Mouse (Mus musculus) cerebral cortex, adult 2 months (tissue): Measurements from ENCODE around the gene Slc25a34.

Experiments
- WGBS: fragments of 180-500 bp; shearing (Covaris S2); methylation state at CpG from one replicate; pipeline ENCODE4 v1.1.7; 2018; 5-methylcytosine and 5-hydroxymethylcytosine counted together

Slc25a34 gene

DNA sequence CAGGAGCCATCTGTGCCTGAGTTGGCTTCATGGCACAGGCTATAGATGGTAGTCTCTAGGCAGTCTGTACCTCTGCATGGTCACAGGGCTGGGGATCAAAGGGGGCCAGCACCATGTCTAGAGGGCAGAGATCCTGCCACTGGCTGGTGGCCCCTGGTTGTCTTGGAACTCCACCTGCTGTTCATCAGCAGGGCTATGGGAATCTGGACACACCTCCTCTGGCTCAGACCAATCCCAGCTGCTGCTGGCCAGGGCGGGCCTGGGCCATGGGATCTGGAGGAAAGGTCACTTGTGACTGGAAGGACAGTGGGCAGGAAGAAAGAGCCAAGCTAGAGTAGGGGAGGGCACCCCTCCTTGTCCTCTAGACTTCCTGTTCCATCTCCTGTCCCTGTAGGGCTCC, at the start of gene Slc25a34:
Slc25a34 (minus strand) TSS at position 156 of the 400 bp plus-strand sequence.
- 47% methylated on average over 1 of the region's 1 CpGs for WGBS

DNA sequence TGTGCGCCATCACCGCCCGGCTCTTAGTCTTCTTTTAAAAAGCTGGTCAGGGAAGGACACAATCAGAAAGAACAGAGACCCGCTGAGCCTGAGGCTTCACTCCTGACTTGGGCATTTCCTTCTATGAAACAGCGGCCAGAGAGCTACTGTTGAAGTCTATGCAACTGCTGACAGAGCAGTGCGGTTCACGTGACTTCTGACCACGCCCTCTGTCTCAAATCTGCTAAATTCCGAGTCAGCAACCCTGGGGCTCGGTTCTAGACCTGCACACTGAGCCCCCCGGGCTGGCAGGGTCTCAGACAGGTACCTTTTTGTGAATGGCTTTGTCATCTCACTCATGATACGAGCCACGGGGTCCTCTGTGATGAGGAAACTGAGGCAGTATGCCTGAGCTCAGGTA, 48.7 kb upstream of the Slc25a34 start:
- 83% methylated on average over 13 of the region's 13 CpGs for WGBS

DNA sequence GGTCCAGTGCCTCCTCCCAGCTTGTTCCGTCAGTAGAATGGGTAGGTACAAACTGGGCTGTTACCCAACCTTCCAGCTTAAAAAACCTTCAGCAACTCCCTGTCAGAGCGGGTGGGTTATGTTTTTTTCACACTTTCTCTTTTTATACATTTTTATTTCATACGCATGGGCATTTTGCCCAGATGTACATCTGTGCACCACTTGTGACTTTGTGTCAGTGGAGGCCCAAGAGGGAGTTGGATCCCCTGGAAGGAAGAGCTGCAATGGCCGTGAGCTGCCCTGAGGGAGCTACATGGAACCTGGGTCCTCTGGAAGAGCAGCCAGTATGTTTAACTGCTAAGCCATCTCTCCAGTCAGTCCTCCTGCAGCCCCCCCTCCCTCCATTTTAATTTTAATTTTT, 47.8 kb upstream of the Slc25a34 start:
- 55% methylated on average over 4 of the region's 4 CpGs for WGBS

DNA sequence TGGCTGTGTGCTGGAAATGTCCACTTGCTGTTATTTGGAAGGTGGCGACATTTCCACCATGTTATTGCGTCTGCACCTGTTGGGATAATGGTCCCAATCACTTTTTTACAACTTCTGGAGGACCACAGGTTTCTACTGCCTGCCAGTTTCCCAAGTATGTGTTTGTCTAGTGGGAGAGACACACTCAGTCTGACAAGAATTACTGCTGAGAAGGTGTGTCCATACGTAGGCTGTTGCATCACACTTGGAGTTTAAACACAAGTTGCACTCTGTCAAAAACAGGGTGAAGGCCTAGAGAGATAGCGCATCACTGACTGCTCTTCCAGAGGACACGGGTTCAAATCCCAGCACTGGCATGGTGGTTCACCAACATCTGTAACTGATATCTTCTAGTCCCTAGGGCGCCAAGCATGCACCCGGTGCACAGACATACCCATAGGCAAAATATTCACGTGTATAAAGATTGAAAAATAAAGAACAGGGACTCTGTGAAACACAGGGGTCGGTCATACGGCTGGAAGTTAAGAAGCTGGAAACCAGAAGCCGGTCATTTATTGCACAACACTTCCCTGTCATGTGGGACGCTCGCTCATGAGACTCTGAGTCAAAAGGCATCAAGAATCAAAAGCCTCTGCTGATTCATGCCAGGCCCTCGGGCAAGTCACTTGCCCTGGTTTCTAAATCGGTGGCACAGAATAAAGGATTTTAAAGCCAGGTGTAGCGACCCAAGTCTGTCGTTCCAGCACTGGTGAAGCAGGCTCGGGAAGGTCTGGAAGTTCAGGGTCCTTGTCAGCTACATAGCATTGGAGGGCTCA, 46.5 kb upstream of the Slc25a34 start:
- 88% methylated on average over 18 of the region's 18 CpGs for WGBS

DNA sequence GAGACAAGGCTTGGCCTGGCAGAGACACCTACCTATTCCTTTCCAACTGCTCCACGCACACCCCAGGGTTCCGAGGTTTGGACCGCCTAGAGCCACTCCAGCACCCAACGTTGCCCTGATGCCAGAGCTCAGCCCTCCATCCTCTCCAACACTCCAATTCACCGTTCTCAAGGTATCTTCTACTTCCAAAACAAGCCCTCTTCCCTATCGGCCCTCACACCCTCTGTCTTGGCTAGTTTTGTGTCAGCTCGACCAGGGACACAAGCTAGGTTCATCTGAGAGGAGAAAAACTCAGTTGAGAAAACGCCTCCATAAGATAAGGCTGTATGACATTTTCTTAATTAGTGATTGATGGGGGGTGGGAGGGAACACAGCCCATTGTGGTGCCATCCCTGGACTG, 41.2 kb upstream of the Slc25a34 start, which contains the start of gene Plekhm2:
Plekhm2 (minus strand) TSS at position 101 of the 400 bp plus-strand sequence.
- 49% methylated on average over 8 of the region's 8 CpGs for WGBS

DNA sequence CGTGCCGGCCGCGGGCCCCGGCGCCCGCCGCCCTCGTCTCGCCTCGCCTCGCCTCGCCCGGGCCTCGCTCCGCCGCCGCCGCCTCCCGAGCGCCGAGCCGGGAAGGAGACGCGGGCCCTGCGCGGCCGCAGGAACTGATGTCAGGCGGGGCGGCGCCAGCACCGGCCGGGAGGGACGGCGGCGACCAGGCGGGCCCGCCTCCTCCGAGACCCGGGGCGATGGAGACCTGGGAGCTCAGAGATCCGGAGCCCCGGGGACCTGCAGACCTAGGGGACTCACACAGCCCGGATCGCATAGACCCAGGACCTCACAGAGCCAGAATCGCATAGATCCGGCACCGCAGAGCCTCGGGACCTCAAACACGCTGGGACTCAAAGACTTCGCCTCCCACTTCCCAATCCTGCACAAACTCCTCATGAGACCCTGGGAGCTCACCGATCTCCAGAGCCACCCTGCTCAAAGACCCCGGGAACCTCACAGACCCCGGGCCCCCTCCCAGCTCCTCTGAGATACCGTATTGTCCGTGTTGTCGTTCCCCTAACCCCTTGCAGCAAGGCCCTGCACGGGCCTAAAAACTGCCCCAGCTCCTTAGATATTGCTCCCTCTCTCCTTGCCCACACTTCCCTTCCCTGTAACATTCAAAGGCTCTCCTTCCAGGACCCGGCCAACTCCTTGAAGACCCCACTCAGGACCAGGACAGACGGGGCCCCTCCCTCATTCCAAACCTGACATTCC, 40.6 kb upstream of the Slc25a34 start:
- 2% methylated on average over 60 of the region's 60 CpGs for WGBS

DNA sequence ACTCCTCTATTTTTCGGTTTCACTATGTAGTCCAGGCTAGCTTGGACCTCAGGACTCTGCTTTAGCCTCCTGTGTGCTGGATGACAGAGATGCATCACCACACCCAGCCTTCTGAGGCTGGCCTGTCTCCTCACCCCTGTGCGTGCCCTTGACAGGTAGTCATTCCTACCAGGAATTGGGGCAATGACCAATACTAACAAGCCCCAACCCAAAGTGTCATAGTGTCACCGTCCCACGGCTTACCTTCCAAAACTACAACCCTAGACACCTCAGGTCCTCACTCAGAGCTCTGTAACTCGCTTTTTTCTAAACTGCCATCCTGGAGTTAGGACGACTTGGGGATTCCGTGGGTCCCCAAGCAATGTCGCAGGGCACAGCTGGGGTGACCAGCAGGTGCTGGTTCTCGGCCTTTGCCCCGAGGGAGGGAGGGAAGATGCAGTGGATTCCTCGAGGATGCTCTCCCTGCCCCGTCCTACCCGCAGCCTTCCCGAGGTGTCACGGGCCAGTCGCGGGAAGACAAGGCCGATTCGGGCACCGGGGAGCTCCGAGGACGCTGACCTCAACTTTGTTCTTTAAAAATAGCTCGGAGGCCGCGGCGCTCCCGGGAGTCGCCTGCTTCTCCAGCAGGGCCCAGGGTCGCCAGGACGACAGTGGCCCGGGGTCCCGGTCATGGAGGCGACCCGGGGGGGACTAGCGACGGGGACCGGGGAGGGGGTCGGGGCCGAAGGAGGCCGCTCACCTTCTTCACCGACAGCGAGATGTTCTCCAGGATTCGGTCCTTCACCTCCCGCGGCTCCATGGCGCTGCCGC, 39.7 kb upstream of the Slc25a34 start:
- 3% methylated on average over 44 of the region's 47 CpGs for WGBS

DNA sequence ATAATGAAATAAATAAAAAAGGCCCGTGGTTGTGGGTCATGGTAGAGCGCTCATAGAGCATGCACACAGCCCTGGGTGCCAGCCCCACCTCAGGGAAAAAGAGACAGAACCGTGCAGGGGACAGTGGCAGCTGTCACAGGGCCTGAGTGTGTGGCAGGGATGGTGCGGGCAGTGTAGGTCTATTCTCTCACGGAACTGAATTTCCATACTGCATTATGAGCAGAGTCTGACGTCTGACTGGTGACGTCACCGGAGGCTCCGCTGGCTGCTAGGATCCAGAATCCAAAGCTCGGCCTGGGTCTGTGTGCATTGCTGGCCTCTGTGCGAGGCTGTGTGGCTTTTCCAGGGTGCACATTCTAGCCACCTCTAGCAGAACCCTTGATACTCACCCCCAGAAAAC, 37.3 kb upstream of the Slc25a34 start:
- WGBS, result 76% methylated on average over 11 of the region's 11 CpGs

DNA sequence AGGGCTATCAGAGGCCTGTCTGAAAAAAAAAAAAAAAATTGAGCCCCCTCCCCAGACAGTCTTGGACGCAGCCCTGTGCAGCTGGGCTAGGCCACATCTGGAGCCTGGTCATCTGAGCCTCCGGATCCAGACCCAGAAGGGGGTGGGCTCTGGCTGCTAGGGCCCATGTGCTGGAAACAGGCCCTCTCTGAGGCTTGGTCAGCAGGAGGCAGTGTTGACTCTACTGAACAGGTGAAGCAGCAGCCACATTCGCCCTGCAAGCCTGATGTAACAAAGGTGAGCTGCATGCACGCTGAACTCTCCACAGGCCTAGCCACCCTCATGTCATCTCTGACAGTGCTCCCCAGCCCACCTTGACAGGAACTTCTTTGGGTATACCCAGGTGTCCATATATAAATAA, 36.1 kb upstream of the Slc25a34 start:
- 67% methylated on average over 4 of the region's 4 CpGs for WGBS

DNA sequence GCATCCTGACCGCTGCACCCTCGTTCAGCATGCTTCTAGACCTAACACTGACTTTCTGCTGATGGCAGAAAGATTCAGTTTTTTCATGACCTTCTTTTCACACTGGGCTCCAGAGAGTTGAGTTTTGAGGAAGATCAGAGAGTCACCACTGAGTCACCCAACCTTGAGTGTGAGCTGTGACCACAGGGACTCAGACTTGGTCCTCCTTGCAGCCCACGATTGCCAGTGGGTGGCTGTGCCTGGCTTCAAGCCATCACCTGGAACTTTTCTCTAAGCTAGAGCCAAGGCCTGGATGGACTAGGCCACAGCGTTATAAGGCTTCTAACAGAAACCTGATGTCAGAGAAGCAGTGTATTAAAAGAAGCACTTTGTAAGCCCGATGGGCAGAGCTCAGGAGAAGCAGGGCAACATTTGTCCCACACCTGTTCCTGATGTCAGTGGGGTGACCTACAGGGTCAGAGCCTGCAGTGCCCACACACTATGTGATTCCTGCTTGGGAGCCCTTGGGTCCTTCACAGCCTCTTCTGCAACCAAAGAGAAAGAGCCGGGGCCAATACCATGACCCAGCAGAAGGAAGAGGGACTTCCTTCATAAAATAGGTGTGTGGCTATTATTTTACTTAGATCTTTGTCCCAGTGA, 35.3 kb upstream of the Slc25a34 start:
- 62% methylated on average over 6 of the region's 6 CpGs for WGBS

DNA sequence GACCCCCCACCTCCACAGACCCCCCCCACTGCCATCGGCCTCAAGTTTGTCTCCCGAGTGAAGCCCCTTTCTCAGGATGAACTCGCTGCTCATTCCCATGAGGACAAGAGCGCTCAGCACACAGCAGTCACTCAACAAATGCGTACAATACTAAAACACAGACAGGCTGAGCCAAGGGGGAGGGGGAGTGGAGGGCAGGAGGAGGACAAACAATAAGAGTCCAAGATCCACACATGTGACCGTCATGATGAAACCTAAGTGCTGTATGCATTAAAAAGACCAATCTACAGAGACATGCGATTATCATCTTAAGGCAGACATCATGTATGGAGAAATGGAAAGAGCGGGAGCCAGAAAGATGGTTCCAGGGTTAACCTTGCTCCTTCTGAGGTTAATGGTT, 33.3 kb upstream of the Slc25a34 start:
- 77% methylated on average over 8 of the region's 8 CpGs for WGBS

DNA sequence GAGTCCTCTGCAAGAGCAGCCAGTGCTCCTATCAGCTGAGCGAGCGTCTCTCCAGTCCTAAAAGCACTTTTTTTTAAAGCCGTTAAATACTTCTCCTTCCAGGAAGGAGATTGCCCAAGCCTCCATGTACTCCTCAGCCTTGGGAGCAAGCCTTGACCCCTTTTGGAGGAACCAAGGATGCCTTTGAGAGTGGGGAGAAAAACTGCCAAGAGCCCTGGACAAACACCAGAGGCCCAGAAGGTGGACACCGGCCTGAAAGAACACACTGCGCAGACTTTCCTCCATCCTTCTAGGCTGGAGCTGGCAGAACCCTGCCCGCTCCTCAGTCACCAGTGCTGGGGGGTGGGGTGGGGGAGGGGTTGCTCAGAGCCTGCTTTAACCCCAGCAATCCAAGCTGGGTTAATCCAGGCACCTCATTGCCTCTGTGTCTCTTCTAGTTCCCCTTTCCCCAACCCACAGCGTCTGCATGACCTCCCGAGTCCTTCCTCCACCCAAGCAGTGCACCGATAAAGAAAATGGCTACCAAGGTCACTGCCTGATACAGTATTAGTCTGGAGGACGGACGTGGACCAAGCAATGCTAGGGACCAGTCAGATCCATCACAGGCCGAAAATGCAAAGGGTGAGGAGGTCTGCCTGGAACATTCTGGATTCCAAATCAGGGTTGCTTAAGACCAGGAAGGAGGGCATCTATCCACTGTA, 32.4 kb upstream of the Slc25a34 start:
- 69% methylated on average over 12 of the region's 12 CpGs for WGBS

DNA sequence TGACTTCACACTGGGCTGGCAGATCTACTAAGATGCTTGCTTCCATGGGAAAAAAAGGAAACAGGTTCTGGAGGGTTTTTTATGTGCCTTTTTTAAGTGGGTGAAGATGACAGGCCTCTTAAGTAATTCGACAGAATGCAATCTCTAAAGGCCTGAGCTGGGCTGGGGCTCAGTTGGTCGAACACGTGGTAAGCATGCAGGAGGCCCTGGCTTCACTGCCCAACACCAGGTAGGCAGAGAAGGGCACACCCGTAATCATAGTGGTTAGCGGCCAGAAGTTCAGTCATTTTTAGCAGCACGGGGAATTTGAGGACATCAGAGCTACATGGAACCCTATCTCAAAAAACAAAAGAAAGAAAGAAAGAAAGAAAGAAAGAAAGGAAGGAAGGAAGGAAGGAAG, 30.9 kb upstream of the Slc25a34 start:
- WGBS, result 66% methylated on average over 6 of the region's 6 CpGs

DNA sequence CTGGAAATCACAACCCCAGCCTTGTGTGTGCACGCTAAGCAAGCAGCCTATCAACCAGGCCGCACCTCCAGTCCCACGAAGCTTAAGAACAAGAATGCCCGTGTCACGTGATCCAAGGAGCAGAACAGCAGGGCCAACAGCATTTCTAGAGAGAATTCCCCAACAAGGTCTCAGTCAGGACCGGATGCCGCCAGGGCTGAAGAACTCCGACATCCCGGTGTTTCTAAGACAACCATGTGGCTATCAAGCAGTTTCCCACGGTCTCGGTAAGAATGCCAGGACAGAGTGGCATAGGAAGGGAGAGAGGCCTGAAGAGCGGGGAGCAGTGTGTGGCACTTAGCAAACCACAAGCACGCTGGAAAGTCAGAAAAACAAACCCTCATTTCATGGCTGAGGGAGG, 30.2 kb upstream of the Slc25a34 start:
- 62% methylated on average over 13 of the region's 13 CpGs for WGBS

DNA sequence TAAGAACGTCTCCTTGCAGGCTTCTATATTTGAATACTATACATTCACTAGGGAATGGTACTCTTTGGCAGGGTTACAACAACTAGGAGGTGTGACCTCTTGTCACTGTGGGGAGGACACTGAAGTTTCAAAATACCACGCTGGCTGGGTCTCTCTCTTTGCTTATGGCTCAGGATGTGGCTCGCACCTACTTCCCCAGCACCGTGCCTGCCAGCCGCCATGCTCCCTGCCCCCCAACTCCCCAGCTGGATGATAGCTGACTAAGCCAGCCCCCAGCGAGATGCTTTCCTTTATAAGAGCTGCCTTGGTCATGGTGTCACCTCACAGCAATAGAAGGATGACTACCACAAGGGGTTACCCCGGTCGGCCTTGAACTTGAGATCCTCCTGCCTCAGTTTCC, 29.4 kb upstream of the Slc25a34 start:
- 67% methylated on average over 8 of the region's 8 CpGs for WGBS

DNA sequence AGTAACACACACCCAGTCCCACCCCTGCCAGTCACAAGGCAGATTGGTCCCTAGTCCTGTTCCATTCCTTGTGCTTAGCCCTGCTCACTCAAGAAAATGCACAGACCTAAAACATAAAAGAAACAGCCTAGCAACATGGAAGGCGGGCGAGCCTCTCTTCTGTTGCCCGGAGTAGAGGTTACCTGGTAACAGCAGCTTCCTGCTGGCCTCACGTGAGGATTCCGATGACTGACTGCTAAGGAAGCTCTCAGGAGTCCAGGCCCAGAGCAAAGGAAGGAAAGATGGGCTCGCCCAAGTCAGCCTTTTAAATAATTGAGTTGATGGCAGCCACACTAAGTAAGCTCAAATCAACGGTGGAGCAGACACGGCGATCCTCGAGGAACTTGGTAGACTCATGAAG, 28.3 kb upstream of the Slc25a34 start:
- WGBS, result 85% methylated on average over 10 of the region's 10 CpGs

DNA sequence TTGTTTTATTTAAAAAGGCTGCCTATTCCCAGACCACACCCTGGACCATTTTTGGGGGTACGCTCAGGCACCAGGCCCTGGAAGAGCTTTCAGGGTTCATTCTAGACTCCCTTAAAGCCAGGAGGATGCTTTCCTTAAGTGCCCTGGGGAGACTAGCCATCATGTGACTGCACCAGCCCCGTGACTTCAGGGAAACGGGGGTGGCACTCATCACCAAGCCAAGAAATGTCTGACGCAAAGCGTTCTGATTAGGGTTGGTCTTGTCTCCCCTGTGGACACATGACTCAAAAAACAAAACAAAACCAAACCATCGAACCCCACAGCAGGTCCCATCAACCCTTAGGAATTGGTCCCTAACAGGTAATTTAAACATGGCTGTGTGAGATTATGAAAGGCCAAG, 27.7 kb upstream of the Slc25a34 start:
- WGBS, result 58% methylated on average over 6 of the region's 6 CpGs

DNA sequence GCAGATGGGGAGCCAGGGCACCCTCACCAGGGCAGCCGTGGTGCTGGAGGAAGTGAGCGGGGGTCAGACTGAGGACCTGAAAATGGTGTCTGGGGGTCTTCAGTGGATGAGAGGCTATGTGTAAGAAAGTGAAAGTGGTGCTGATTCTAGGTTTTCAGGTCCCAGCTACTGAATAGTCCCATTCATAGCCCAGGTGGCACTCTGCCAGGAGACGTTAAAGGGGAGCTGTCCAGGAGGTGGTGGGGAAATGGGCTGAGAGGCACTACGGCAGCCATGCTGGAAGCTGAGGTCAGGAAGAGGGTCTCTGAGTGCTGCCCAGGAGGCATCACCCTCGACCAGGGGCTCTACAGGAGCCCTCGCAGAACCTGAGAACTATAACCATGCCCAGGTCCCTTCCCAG, 25.6 kb upstream of the Slc25a34 start:
- WGBS, result 58% methylated on average over 6 of the region's 6 CpGs

DNA sequence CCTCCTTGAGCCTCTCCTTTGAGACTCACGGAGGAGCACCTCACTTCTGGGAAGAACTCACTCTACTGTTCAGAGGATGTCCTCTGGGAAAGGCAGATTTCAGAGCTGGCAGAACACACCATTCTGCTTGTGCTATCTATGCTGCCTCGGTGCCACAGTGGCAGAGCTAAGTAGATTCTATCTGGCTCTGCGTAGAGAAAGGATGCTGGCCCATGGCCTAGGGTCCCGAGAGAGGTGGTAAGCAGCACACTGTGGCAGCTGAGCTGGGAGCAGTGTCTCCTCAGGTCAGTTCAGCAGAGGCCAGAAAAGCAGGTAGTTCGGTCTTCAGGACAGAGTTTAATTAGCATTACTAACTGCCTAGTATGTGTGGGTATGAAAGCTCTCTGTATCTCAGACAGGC, 24.6 kb upstream of the Slc25a34 start:
- WGBS, result 61% methylated on average over 5 of the region's 5 CpGs

DNA sequence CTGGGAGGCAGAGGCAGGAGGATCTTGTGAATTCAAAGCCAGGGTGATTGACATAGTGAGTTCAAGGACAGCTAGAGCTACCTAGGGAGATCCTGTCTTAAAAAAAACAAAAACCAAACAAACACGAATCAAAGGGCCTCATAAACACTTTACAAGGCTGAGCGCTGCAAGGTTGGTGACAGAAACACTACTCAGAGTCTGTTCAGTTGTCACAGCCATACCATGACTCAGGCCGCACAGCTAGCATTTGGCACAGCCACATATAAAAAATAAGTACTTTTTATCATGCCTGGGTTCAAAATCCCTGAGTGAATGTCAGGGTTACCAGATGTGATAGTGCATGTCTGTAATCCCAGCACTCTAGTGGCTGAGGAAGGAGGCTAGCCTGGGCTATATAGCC, 23.6 kb upstream of the Slc25a34 start:
- 80% methylated on average over 3 of the region's 3 CpGs for WGBS

DNA sequence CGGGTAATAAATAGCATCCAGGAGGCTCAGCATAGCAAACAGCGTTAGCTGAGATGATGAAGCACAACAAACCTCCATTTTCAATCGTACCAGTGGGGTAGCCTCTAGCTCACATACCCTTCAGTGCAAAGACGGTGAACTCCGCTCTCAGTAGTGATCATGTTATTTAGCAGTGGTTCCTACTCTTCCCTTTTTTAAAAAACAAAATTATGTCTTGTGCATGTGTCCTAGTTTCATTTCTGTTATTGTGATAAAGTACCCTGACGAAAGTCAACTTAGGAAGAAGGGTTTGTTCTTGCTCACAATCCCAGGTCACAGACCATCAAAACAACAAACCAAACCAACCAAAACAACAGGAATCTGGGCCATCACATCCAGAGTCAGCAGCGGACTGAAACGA, 22.4 kb upstream of the Slc25a34 start:
- WGBS, result 87% methylated on average over 8 of the region's 8 CpGs
